Mouse (Mus musculus) forebrain, embryonic 11.5 days (tissue): ENCODE measurements at regions not wholly inside any gene's neighbourhood (a gene's known extent, or its start where the extent isn't known, plus 50 kb on each side); places are given as distances from the start of the nearest gene placed in this dataset.

Experiments used
- ATAC-seq: fragments of 200-750 bp; cut with Nextera tagmentation; replicated peaks from 2 replicates; pipeline ENCODE4 v1.8.0; 2017; ENCODE audit warnings: moderate TSS enrichment; ENCODE audit not compliant: low FRiP score
- DNase-seq: peaks from one replicate; pipeline ENCODE4 v3.0.0-alpha.2; 2017; ENCODE audit warnings: low spot score
- H3K27ac ChIP-seq: fragments of 300-500 bp; sonication (generic); 2 replicates; pipeline ENCODE4 v1.5.1; 2014; ENCODE audit warnings: low read depth, low read length
- H3K27me3 ChIP-seq: fragments of 300-500 bp; sonication (generic); 2 replicates; pipeline ENCODE4 v1.6.1; 2014; ENCODE audit warnings: mild to moderate bottlenecking, low read length, mixed read lengths; ENCODE audit not compliant: control insufficient read depth, insufficient read depth
- H3K36me3 ChIP-seq: fragments of 300-500 bp; sonication (generic); 2 replicates; pipeline ENCODE4 v1.6.1; 2014; ENCODE audit warnings: mild to moderate bottlenecking, low read length, moderate library complexity, mixed read lengths; ENCODE audit not compliant: control insufficient read depth, insufficient read depth
- H3K4me1 ChIP-seq: fragments of 300-500 bp; sonication (generic); replicated peaks from 2 replicates; pipeline ENCODE4 v1.6.1; 2014; ENCODE audit warnings: low read length, mixed read lengths; ENCODE audit not compliant: control insufficient read depth, insufficient read depth
- H3K4me2 ChIP-seq: fragments of 300-500 bp; sonication (generic); 2 replicates; pipeline ENCODE4 v1.6.1; 2014; ENCODE audit warnings: low read depth, mild to moderate bottlenecking, low read length, moderate library complexity, mixed read lengths; ENCODE audit not compliant: severe bottlenecking
- H3K4me3 ChIP-seq: fragments of 300-500 bp; sonication (generic); 2 replicates; pipeline ENCODE4 v1.5.1; 2014; ENCODE audit warnings: low read depth, low read length
- H3K9ac ChIP-seq: fragments of 300-500 bp; sonication (generic); 2 replicates; pipeline ENCODE4 v1.6.1; 2014; ENCODE audit warnings: low read length
- H3K9me3 ChIP-seq: fragments of 300-500 bp; sonication (generic); 2 replicates; pipeline ENCODE4 v1.6.1; 2016; ENCODE audit warnings: low read length, mixed read lengths; ENCODE audit not compliant: control insufficient read depth
- WGBS: fragments of 180-500 bp; shearing (Covaris S2); extraction: QIAGEN DNeasy Blood & Tissue Kit; methylation state at CpG from one replicate; pipeline ENCODE4 v1.1.7; 2014; 5-methylcytosine and 5-hydroxymethylcytosine counted together

GRCm38 (mm10) chr1:133522825-133523224 lies 87.3 kb downstream of the Snrpe start:
- Histone ChIP-seq H3K27ac (no peak overlapping the region), H3K9ac (no peak overlapping the region), H3K4me1 (no peaks in the 10 kb centered on the region; the same call in 1 of the 2 replicates), H3K4me3 (no peak overlapping the region), H3K4me2 (no peak overlapping the region), H3K9me3 (no peaks in the 10 kb centered on the region), H3K27me3 (no peaks in the 10 kb centered on the region), H3K36me3 (no peaks in the 10 kb centered on the region)
- WGBS: 90% methylated on average over 1 of the region's 1 CpGs
- ATAC-seq: no peak
- no peak for DNase-seq

DNA sequence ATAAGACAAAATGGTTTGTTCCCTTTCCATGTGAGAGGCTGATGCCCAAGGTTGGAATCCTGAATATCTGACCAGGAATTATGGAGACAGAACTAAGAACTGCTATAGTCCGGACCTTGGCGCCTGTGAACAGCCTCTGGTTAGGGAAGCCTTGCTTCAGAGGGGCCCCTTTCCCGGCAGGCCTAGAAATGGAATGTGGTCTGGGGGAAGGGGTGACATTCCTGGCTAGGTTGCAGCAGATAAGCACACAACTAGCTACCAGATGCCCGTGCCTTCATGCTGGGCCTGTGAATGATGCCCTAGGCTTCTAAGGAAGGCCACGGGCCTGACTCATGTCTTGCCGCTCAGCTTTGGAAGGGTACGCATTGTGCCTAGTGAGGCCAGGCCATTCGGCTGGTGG lies 89.4 kb downstream of the Snrpe start:
- Histone ChIP-seq H3K4me3 (no peak overlapping the region), H3K9me3 (no peaks in the 10 kb centered on the region), H3K27me3 (no peaks in the 10 kb centered on the region), H3K9ac (no peak overlapping the region), H3K27ac (no peak overlapping the region), H3K36me3 (no peaks in the 10 kb centered on the region), H3K4me2 (no peak overlapping the region), H3K4me1 (no peaks in the 10 kb centered on the region; the same call in 1 of the 2 replicates)
- ATAC-seq: no peak
- DNase-seq: no peak
- 82% methylated on average over 8 of the region's 8 CpGs for WGBS

GRCm38 (mm10) chr1:133517020-133517419 lies 92.8 kb upstream of the Sox13 start:
- no peak overlapping the region for H3K27ac ChIP-seq
- H3K4me1 ChIP-seq: no peaks in the 10 kb centered on the region; the same call in 1 of the 2 replicates
- ATAC-seq: no peak
- no peaks in the 10 kb centered on the region for H3K9me3 ChIP-seq
- DNase-seq: no peak
- no peak overlapping the region for H3K4me3 ChIP-seq
- no peak overlapping the region for H3K9ac ChIP-seq
- H3K4me2 ChIP-seq: no peak overlapping the region
- WGBS: 94% methylated on average over 5 of the region's 5 CpGs
- H3K27me3 ChIP-seq: no peaks in the 10 kb centered on the region
- no peaks in the 10 kb centered on the region for H3K36me3 ChIP-seq

DNA sequence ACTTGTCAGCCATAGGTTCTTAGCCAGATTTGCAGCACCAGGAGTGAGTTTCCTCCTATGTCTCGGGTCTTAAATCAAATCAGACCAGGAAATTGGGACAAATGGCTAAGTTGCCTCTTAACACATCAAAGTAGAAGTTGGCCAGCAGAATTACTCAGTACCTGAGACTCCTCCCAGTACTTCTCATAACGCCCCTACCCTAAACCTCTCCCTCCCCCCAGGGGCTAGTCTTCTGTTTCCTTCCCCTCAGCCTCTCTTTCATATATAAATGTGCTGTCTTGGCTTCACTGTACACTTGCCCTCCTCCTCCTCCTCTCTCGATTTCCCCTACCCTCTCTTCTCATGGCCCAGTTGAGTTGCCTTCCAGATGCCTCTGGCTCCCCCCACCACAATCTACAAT lies 79.9 kb upstream of the Sox13 start:
- Histone ChIP-seq H3K36me3 (no peaks in the 10 kb centered on the region), H3K9me3 (no peaks in the 10 kb centered on the region), H3K4me3 (no peak overlapping the region), H3K4me1 (0 out of 2 replicates have a peak, but pooled peaks cover 2% of the 10 kb centered on the region), H3K9ac (no peak overlapping the region), H3K27me3 (no peaks in the 10 kb centered on the region), H3K4me2 (no peak overlapping the region), H3K27ac (no peak overlapping the region)
- 80% methylated on average over 3 of the region's 3 CpGs for WGBS
- ATAC-seq (no peak), DNase-seq (no peak)

- Histone ChIP-seq H3K4me2 (no peak overlapping the region), H3K4me3 (no peak overlapping the region), H3K27me3 (no peaks in the 10 kb centered on the region), H3K27ac (no peak overlapping the region), H3K9ac (no peak overlapping the region), H3K9me3 (no peaks in the 10 kb centered on the region), H3K36me3 (no peaks in the 10 kb centered on the region), H3K4me1 (0 out of 2 replicates have a peak, but pooled peaks cover 2% of the 10 kb centered on the region)
- WGBS: 88% methylated on average over 2 of the region's 2 CpGs
- ATAC-seq (no peak), DNase-seq (no peak)
Observed at GRCm38 (mm10) chr1:133503336-133503735, 79.2 kb upstream of the Sox13 start.

DNA sequence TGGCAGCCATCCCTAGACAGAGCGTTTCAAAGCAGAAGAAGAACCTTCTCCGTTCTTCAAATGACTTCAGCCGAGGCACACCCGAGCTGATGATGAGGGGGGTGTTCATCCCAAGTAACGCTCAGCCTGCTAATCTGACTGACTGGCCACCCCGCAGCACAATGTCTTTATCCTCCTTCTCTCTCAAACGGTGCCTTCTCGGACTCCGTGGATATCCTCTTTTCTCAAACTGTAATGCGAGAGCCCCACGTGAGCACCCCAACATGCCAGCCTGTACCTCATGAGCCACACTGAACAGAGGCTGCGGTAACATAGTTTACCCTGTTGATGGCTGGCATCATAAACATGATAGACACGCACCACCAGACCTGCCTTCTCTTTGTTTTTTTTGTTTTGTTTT lies 76.8 kb upstream of the Sox13 start:
- H3K36me3 ChIP-seq: no peaks in the 10 kb centered on the region
- 37% methylated on average over 13 of the region's 13 CpGs for WGBS
- no peak for DNase-seq
- no peaks in the 10 kb centered on the region for H3K9me3 ChIP-seq
- no peak for ATAC-seq
- no peaks in the 10 kb centered on the region for H3K27me3 ChIP-seq
- 0 out of 2 replicates have a peak, but pooled peaks cover 2% of the 10 kb centered on the region for H3K4me1 ChIP-seq
- no peak overlapping the region for H3K4me3 ChIP-seq
- H3K27ac ChIP-seq: no peak overlapping the region
- H3K9ac ChIP-seq: 0 out of 2 replicates have a peak overlapping the region, but pooled peaks have one; percentile 7
- H3K4me2 ChIP-seq: no peak overlapping the region

- no peaks in the 10 kb centered on the region for H3K9me3 ChIP-seq
- under 1% methylated on average over 29 of the region's 29 CpGs for WGBS
- DNase-seq: peak; percentile 87
- H3K4me1 ChIP-seq: peaks cover 18% of the 10 kb centered on the region
- no peaks in the 10 kb centered on the region for H3K27me3 ChIP-seq
- no peaks in the 10 kb centered on the region for H3K36me3 ChIP-seq
- ATAC-seq: peak; percentile 67
- peak overlapping the region; percentile 57 for H3K4me2 ChIP-seq
- H3K9ac ChIP-seq: peak overlapping the region; percentile 70
- H3K27ac ChIP-seq: peak overlapping the region; percentile 90
- peak overlapping the region; percentile 20; the same call in 1 of the 2 replicates for H3K4me3 ChIP-seq
Observed at GRCm38 (mm10) chr1:133492986-133493741, 69.0 kb upstream of the Sox13 start.

DNA sequence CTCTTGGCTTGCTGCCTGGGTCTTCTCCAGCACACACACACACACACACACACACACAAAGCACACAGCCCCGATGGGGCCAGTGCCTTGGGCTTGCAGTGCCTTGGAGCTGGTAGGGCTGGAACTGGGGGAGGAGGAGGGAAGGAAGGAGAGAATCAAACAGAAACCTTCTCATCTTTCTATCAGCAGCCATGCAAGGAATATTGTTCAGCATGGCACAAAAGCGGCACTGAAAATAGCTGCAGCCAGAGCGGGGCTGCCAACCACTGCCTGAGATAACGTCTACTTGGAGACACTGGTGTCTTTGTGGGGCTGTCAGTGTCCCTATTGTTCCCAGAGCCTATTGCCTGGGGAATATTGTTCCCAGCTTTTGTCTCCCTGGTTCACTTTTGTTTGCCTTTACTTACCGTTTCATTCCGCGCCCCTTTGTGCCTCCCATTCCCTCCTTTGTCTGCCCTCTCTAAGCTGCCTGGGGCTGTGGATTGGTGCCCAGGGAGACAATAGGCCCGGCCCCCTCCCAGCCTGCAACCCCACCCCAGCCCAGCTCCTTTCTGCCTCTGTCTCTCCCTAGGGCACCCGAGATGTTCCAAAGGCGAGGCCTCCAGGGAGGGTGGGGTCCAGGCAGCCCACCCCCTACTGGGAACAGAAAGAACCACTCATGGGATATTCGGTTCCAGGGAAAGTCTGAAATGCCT lies 68.3 kb upstream of the Sox13 start:
- H3K27me3 ChIP-seq: no peaks in the 10 kb centered on the region
- no peaks in the 10 kb centered on the region for H3K36me3 ChIP-seq
- peak overlapping the region; percentile 20; the same call in 1 of the 2 replicates for H3K4me3 ChIP-seq
- ATAC-seq (peak; percentile 86), DNase-seq (peak; percentile 84)
- peaks cover 18% of the 10 kb centered on the region for H3K4me1 ChIP-seq
- H3K9ac ChIP-seq: peak overlapping the region; percentile 70
- H3K9me3 ChIP-seq: no peaks in the 10 kb centered on the region
- H3K27ac ChIP-seq: peak overlapping the region; percentile 90
- peak overlapping the region; percentile 57 for H3K4me2 ChIP-seq
- under 1% methylated on average over 11 of the region's 11 CpGs for WGBS
